Mouse (Mus musculus) CH12.LX (cell line): ENCODE measurements around the gene Atp5f1. TPM values are rescaled to one million over a fixed set of nuclear protein-coding genes. Genes with fewer than 3 reads are reported as not detected.

Experiments
- DNase-seq: peaks from one replicate; pipeline ENCODE4 v3.0.0-alpha.2; 2013; ENCODE audit errors: extremely low read depth
- H3K27ac ChIP-seq: 2 replicates; pipeline ENCODE4 v1.5.1; 2012; ENCODE audit warnings: low read depth, mild to moderate bottlenecking, control low read depth, moderate library complexity; ENCODE audit not compliant: insufficient read depth
- H3K27me3 ChIP-seq: replicated peaks from 2 replicates; pipeline ENCODE3; 2012; ENCODE audit warnings: inconsistent platforms
- H3K36me3 ChIP-seq, 2 experiments: replicated peaks in 1 of 2; 2 replicates each; pipeline versions ENCODE3 to v1.6.1; 2012; ENCODE audit warnings: inconsistent platforms in 1 of 2, low read length in 1 of 2, mild to moderate bottlenecking in 1 of 2, mixed read lengths in 1 of 2, moderate library complexity in 1 of 2; ENCODE audit not compliant: control insufficient read depth in 1 of 2, insufficient read depth in 1 of 2
- H3K4me1 ChIP-seq, 2 experiments: 2 replicates each; pipeline ENCODE4 v1.6.1; 2012; ENCODE audit warnings: inconsistent platforms in 1 of 2, moderate library complexity in 1 of 2; ENCODE audit not compliant: insufficient read depth in 2 of 2, control insufficient read depth in 1 of 2
- H3K4me2 ChIP-seq: 2 replicates; pipeline ENCODE4 v1.6.1; 2012; ENCODE audit warnings: low read depth, mild to moderate bottlenecking, control low read depth; ENCODE audit not compliant: poor library complexity, insufficient read depth, severe bottlenecking
- H3K4me3 ChIP-seq, 3 experiments: fragments of 150-350 bp in 1 of 3; sonication (generic) in 1 of 3; replicated peaks in 1 of 3; 2 replicates each; pipeline versions ENCODE3 to v1.5.1; 2011 to 2012; ENCODE audit warnings: low read depth in 2 of 3, low read length in 2 of 3, mild to moderate bottlenecking in 2 of 3, moderate library complexity in 2 of 3, control low read depth in 1 of 3, improper control_type of control experiment in 1 of 3, inconsistent platforms in 1 of 3, mixed read lengths in 1 of 3; ENCODE audit not compliant: poor library complexity in 1 of 3
- H3K79me2 ChIP-seq: replicated peaks from 2 replicates; pipeline ENCODE4 v1.6.1; 2012; ENCODE audit warnings: mild to moderate bottlenecking, moderate library complexity; ENCODE audit not compliant: control insufficient read depth, poor library complexity, insufficient read depth, severe bottlenecking; ENCODE audit errors: extremely low read depth
- H3K9ac ChIP-seq: 2 replicates; pipeline ENCODE4 v1.6.1; 2012; ENCODE audit warnings: low read depth, mild to moderate bottlenecking, control low read depth, moderate library complexity; ENCODE audit not compliant: insufficient read depth
- H3K9me3 ChIP-seq: replicated peaks from 2 replicates; pipeline ENCODE3; 2012; ENCODE audit warnings: low read length, inconsistent platforms, mixed read lengths
- BHLHE40 ChIP-seq: IDR thresholded peaks from 2 replicates; pipeline ENCODE4 v1.6.1; 2011; ENCODE audit warnings: mild to moderate bottlenecking, low read depth, low read length, improper control_type of control experiment
- CHD1 ChIP-seq: IDR thresholded peaks from 2 replicates; pipeline ENCODE4 v1.6.1; 2012; ENCODE audit warnings: low read depth, low read length, improper control_type of control experiment, inconsistent platforms
- CHD2 ChIP-seq: IDR thresholded peaks from 2 replicates; pipeline ENCODE4 v1.6.1; 2011; ENCODE audit warnings: low read length, improper control_type of control experiment
- CTCF ChIP-seq, 2 experiments: IDR thresholded peaks in 1 of 2; conservative IDR thresholded peaks in 1 of 2; 2 replicates each; pipeline ENCODE4 v1.5.1; 2011 to 2012; ENCODE audit warnings: low read depth in 2 of 2, low read length in 2 of 2, improper control_type of control experiment in 1 of 2, inconsistent platforms in 1 of 2, mild to moderate bottlenecking in 1 of 2, moderate library complexity in 1 of 2
- ELF1 ChIP-seq: IDR thresholded peaks from 2 replicates; pipeline ENCODE4 v1.6.1; 2014; ENCODE audit warnings: low read depth, mild to moderate bottlenecking, inconsistent platforms, low read length, improper control_type of control experiment
- GABPA ChIP-seq: IDR thresholded peaks from 2 replicates; pipeline ENCODE4 v1.6.1; 2012; ENCODE audit warnings: low read depth, low read length, improper control_type of control experiment, inconsistent platforms; ENCODE audit not compliant: insufficient replicate concordance
- HCFC1 ChIP-seq: IDR thresholded peaks from 2 replicates; pipeline ENCODE4 v1.6.1; 2012; ENCODE audit warnings: low read depth, mild to moderate bottlenecking, inconsistent platforms, low read length, improper control_type of control experiment
- JUN ChIP-seq: IDR thresholded peaks from 2 replicates; pipeline ENCODE4 v1.6.1; 2011; ENCODE audit warnings: low read depth, mild to moderate bottlenecking, low read length, improper control_type of control experiment, moderate library complexity; ENCODE audit not compliant: insufficient read depth
- KAT2A ChIP-seq: IDR thresholded peaks from 2 replicates; pipeline ENCODE4 v1.6.1; 2012; ENCODE audit warnings: low read length, improper control_type of control experiment, inconsistent platforms; ENCODE audit not compliant: insufficient replicate concordance
- MAX ChIP-seq: IDR thresholded peaks from 2 replicates; pipeline ENCODE4 v1.6.1; 2011; ENCODE audit warnings: low read length, improper control_type of control experiment
- MXI1 ChIP-seq: IDR thresholded peaks from 2 replicates; pipeline ENCODE4 v1.6.1; 2011; ENCODE audit warnings: mild to moderate bottlenecking, low read depth, low read length, improper control_type of control experiment
- MYC ChIP-seq: IDR thresholded peaks from 2 replicates; pipeline ENCODE4 v1.6.1; 2011; ENCODE audit warnings: low read depth, mild to moderate bottlenecking, improper control_type of control experiment, low read length
- NELFE ChIP-seq: IDR thresholded peaks from 2 replicates; pipeline ENCODE4 v1.6.1; 2011; ENCODE audit warnings: low read depth, low read length, improper control_type of control experiment
- NRF1 ChIP-seq: IDR thresholded peaks from 2 replicates; pipeline ENCODE4 v1.6.1; 2014; ENCODE audit warnings: low read depth, mild to moderate bottlenecking, inconsistent platforms, low read length, improper control_type of control experiment, moderate library complexity
- POLR2A ChIP-seq: IDR thresholded peaks from 2 replicates; pipeline ENCODE4 v1.6.1; 2011; ENCODE audit warnings: low read depth, mild to moderate bottlenecking, improper control_type of control experiment, low read length
- POLR2AphosphoS2 ChIP-seq: IDR thresholded peaks from 2 replicates; pipeline ENCODE4 v1.6.1; 2011; ENCODE audit warnings: low read depth, low read length, improper control_type of control experiment
- RAD21 ChIP-seq: IDR thresholded peaks from 2 replicates; pipeline ENCODE4 v1.6.1; 2011; ENCODE audit warnings: low read depth, mild to moderate bottlenecking, low read length, improper control_type of control experiment, moderate library complexity
- RCOR1 ChIP-seq: conservative IDR thresholded peaks from 2 replicates; pipeline ENCODE4 v1.6.1; 2012; ENCODE audit warnings: low read depth, mild to moderate bottlenecking, inconsistent platforms, low read length, improper control_type of control experiment
- SIN3A ChIP-seq: IDR thresholded peaks from 2 replicates; pipeline ENCODE4 v1.6.1; 2012; ENCODE audit warnings: low read length, improper control_type of control experiment, inconsistent platforms
- TBP ChIP-seq: conservative IDR thresholded peaks from 2 replicates; pipeline ENCODE4 v1.6.1; 2011; ENCODE audit warnings: low read depth, low read length, improper control_type of control experiment
- TCF12 ChIP-seq: IDR thresholded peaks from 2 replicates; pipeline ENCODE4 v1.6.1; 2014; ENCODE audit warnings: low read depth, mild to moderate bottlenecking, inconsistent platforms, low read length, improper control_type of control experiment
- UBTF ChIP-seq: IDR thresholded peaks from 2 replicates; pipeline ENCODE4 v1.6.1; 2012; ENCODE audit warnings: low read depth, mild to moderate bottlenecking, inconsistent platforms, low read length, improper control_type of control experiment, moderate library complexity
- USF1 ChIP-seq: IDR thresholded peaks from 2 replicates; pipeline ENCODE4 v1.6.1; 2014; ENCODE audit warnings: low read depth, mild to moderate bottlenecking, inconsistent platforms, low read length, improper control_type of control experiment
- USF2 ChIP-seq: conservative IDR thresholded peaks from 2 replicates; pipeline ENCODE4 v1.6.1; 2011; ENCODE audit warnings: low read depth, low read length, improper control_type of control experiment
- ZKSCAN1 ChIP-seq: IDR thresholded peaks from 2 replicates; pipeline ENCODE4 v1.6.1; 2012; ENCODE audit warnings: low read depth, inconsistent platforms, low read length, improper control_type of control experiment, borderline replicate concordance
- ZMIZ1 ChIP-seq: IDR thresholded peaks from 2 replicates; pipeline ENCODE4 v1.6.1; 2012; ENCODE audit warnings: low read depth, mild to moderate bottlenecking, inconsistent platforms, low read length, improper control_type of control experiment
- dilution Hi-C: fragments of 300-500 bp; cut with MboI; formaldehyde crosslinking; loops from 2 replicates; pipeline ENCODE4 v1.14.3; 2020; ENCODE audit warnings: low sequenced_read_pairs; ENCODE audit not compliant: extremely low pct_unique_long_range_greater_than_20kb, extremely low pct_ligation_motif_present
- in situ Hi-C: fragments of 300-500 bp; cut with MboI; formaldehyde crosslinking; loops from 3 replicates; pipeline ENCODE4 v1.14.3; 2019; ENCODE audit warnings: low sequenced_read_pairs, low pct_ligation_motif_present, low pct_unique_long_range_greater_than_20kb, mixed read lengths
- polyA plus RNA-seq: library from polyadenylated mRNA; unstranded; fragments of >175 nt; gene quantifications from 2 replicates; pipeline ENCODE4 v1.2.1, GENCODE M21; 2012; ENCODE audit warnings: low read depth; ENCODE audit not compliant: insufficient read length
- total RNA-seq, 2 experiments: library from RNA; depleted of rRNA; stranded (reverse); fragments of 300-350 nt in 1 of 2; fragments of >200 nt in 1 of 2; gene quantifications; 2 replicates each; pipeline ENCODE4 v1.2.3; 2012 to 2014

Gene Atp5f1
- total and polyA plus RNA-seq, 3 experiments, result 317 to 676 (median 494) TPM

GRCm38 (mm10) chr3:105960700-105961099, 801 bp upstream of the Atp5f1 start (continued):
- TF ChIP-seq NRF1 (no peak), UBTF (no peak), JUN (no peak), GABPA (no peak)
- TF ChIP-seq, all 38 proteins: peak for 3

GRCm38 (mm10) chr3:105959585-105959984, 314 bp downstream of the Atp5f1 start:
- dilution Hi-C loops, result no loop called here
- no peak overlapping the region for H3K4me2 ChIP-seq
- H3K27ac ChIP-seq, result no peak overlapping the region
- TF ChIP-seq CTCF (conservative IDR thresholded peaks at IDR 0.05 in 1 of 2, IDR thresholded peaks at IDR 0.05 in 1 of 2; ENCODE audit: low read depth in 2 of 2, low read length in 2 of 2) (no peak), MYC (peak; percentile 1; the same call in 1 of the 2 replicates)
- no peaks in the 10 kb centered on the region for H3K27me3 ChIP-seq
- in situ Hi-C loops, result loop anchor here (5.0 kb wide), 1 partner anchor 57 kb away; no protein-coding TSS in a partner anchor
- no peaks in the 10 kb centered on the region for H3K9me3 ChIP-seq
- peaks cover 2 to 50% of the 10 kb centered on the region in 2 experiments; a peak in 3 of 4 replicates for H3K4me1 ChIP-seq
- H3K79me2 ChIP-seq, result peaks cover 57% of the 10 kb centered on the region
- H3K36me3 ChIP-seq, result peaks cover 32 to 71% of the 10 kb centered on the region in 2 experiments
- DNase-seq, result no peak
- peak overlapping the region; percentile 83 for H3K9ac ChIP-seq
- peak overlapping the region; percentile 83 to 98 (median 95) for H3K4me3 ChIP-seq

- TF ChIP-seq CHD1, result no peak
- TF ChIP-seq ELF1, result peak; percentile 92
- TF ChIP-seq CTCF (conservative IDR thresholded peaks at IDR 0.05 in 1 of 2, IDR thresholded peaks at IDR 0.05 in 1 of 2; ENCODE audit: low read depth in 2 of 2, low read length in 2 of 2), result no peak
- TF ChIP-seq CHD2, result peak; percentile 100
- TF ChIP-seq HCFC1, result peak; percentile 89
- no peak for TF ChIP-seq BHLHE40
- peak; percentile 100 for TF ChIP-seq MXI1
- TF ChIP-seq POLR2AphosphoS2, result peak; percentile 76; the same call in 1 of the 2 replicates
- TF ChIP-seq MYC, result peak; percentile 97
- TF ChIP-seq TBP, result no peak
- no peak for TF ChIP-seq RAD21
- TF ChIP-seq NELFE, result peak; percentile 94
- TF ChIP-seq USF2, result peak; percentile 43
- peak; percentile 98 for TF ChIP-seq POLR2A
- TF ChIP-seq NRF1, result peak; percentile 77
- TF ChIP-seq TCF12, result peak; percentile 74
- no peak for TF ChIP-seq ZKSCAN1
- peak; percentile 97 for TF ChIP-seq MAX
- peak; percentile 63; the same call in 1 of the 2 replicates for TF ChIP-seq KAT2A
- TF ChIP-seq ZMIZ1, result peak; percentile 90
- peak; percentile 48 for TF ChIP-seq USF1
- peak; percentile 71 for TF ChIP-seq SIN3A
- TF ChIP-seq RCOR1, result no peak
- Histone ChIP-seq H3K27me3 (no peaks in the 10 kb centered on the region), H3K4me2 (peak within 1 kb of the TSS; percentile 96), H3K4me1 (peaks cover 2 to 50% of the 10 kb centered on the region in 2 experiments; a peak in 3 of 4 replicates), H3K9me3 (no peaks in the 10 kb centered on the region), H3K36me3 (peaks cover 28 to 70% of the 10 kb centered on the region in 2 experiments), H3K4me3 (peak within 1 kb of the TSS; percentile 84 to 98 (median 95)), H3K79me2 (peaks cover 59% of the 10 kb centered on the region), H3K9ac (peak within 1 kb of the TSS; percentile 92), H3K27ac (peak within 1 kb of the TSS; percentile 57; the same call in 1 of the 2 replicates)
- dilution Hi-C loops, result no loop called here
- peak; percentile 99 for DNase-seq
- in situ Hi-C loops, result loop anchor here (5.0 kb wide), 1 partner anchor 57 kb away; no protein-coding TSS in a partner anchor
Measured at GRCm38 (mm10) chr3:105958974-105959580, 822 bp downstream of the Atp5f1 start, which contains the start of gene Wdr77. Gene Wdr77 (plus strand): TSS chr3:105959369.
